Mouse (Mus musculus): ENCODE measurements around the gene Fnip2.
A peak's percentile ranks its signal among the peaks of the same experiment; 100 is the strongest.
"Not testable (repeated sequence)": the region's sequence is repeated elsewhere in the genome, so short reads cannot be mapped to it uniquely, and the experiment has no call there.

Fnip2 gene

DNA sequence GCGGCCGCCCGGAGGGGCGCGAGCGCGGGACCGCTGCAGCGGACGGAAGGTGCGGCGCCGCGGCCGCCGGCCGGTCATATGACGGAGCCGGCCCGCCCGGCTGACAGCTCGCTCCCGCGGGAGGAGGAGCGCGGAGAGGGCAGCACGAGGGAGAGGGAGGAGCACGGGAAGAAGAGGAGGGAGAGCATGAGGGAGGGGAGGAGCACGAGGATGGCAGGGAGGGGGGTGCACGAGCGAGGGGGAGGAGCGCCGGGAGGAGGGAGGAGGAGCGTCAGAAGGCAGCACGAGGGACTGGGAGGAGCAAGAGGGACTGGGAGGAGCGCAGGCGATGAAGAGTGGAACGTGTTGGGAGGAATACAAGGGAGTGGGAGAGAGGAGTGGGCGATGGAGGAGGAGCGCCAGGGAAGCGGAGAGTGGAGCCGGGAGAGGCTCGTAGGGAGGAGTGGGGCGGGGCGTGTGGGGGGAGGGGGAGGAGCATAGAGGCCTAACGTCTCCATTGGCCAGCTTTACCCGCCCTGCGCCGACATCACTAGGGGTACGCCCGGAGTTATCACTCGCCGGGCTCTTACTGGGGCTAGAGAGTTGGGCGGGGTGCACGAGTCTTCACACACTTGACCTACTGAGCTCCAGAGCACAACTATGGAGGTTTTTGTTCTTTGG lies at the start of gene Fnip2:
Gene Fnip2, minus strand, starts transcription at position 94 of the 660 bp plus-strand sequence.
- peak; percentile 93 for DNase-seq (ENCODE audit: low spot score)

DNA sequence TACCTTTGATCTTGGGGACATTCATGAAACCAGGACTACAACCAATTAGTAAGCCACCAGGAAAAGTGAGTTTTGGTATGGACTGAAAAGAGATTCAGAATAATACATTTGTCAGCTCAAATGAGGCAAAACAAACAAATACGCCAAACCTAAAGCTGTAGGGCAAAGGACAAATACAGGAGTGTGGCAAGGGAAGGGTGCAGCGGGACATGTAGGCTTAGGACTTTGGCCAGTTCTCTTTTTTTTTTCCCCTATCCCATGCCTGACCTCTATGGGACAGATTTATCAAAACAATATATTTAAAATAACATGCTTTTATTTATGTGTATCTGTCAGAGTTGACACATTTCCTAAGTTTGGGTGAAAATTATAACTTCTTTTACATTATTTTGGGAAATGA lies 42.3 kb upstream of the Fnip2 start:
- no peak for DNase-seq (ENCODE audit: low spot score)

- no peak for DNase-seq (ENCODE audit: low spot score)
Observed at GRCm38 (mm10) chr3:79595468-79595867, 27.9 kb upstream of the Fnip2 start.

- peak; percentile 33 for DNase-seq (ENCODE audit: low spot score)
Observed at GRCm38 (mm10) chr3:79591793-79592471, 24.3 kb upstream of the Fnip2 start.

GRCm38 (mm10) chr3:79590863-79591792 lies 23.5 kb upstream of the Fnip2 start, which contains the start of gene Ppid:
Gene Ppid, plus strand, starts transcription at chr3:79591342.
- DNase-seq (ENCODE audit: low spot score) = peak; percentile 82

GRCm38 (mm10) chr3:79589671-79590070 lies 22.1 kb upstream of the Fnip2 start:
- DNase-seq (ENCODE audit: low spot score) = no peak

DNA sequence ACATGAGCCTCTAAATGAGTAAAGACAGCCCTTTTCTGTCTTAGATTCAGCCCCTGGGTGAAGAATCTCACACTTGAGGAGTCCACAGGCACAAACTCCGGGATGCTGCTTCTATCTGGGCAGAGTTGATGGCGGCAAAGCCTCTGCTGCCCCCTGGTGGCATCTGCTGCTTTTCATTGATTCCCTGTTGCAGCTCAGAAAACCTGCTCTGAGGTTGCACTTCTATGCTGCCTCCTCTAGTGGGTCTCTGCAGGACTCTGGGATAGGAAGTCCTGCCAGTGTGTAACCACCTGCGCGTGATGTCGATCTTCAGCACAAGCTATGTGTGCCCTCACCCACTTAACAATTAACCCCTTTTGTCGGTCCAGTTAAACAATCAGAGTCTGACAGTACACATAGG lies 19.2 kb upstream of the Fnip2 start:
- DNase-seq (ENCODE audit: low spot score) = peak; percentile 90

- peak; percentile 84 for DNase-seq (ENCODE audit: low spot score)
Observed at GRCm38 (mm10) chr3:79579891-79580575, 12.4 kb upstream of the Fnip2 start.

DNA sequence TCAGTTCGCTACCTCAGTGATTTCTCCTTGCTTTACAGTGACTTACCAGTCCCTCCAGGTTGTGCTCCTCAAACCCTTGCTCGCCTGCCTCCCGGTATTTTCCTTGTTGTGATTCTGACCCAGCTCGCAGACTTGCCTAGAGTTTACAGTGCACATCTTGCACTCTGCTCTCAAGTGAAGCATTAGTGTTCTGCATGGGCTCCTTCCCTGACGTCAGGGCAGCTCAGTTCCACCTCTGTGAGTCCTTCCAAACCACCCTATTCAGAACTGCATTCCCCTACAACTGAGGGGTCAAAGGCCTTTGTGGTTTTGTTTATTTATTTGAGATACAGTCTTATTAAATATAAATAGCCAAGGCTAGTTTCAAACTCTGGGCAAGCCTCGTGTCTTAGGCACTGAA lies 10.6 kb upstream of the Fnip2 start:
- DNase-seq (ENCODE audit: low spot score) = no peak

DNA sequence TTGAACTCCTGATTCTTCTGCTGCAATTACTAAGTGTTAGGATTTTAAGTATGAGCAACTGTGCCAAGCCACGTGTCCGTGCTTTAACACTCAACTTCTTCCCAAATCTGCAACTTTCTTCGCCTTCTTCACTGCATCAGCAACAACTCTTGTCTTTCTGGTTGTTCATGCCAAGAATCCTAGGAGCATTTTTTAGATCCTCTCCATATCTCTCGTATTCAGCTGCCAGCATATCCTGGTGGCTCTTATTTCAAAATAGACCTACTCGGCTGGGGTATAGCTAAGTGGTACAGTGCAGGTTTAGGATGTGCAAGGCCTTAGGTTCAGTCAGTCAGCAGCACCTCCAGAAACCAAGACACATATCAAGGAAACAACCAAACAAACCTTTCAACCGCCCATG lies 10.0 kb upstream of the Fnip2 start:
- DNase-seq (ENCODE audit: low spot score) = no peak

DNA sequence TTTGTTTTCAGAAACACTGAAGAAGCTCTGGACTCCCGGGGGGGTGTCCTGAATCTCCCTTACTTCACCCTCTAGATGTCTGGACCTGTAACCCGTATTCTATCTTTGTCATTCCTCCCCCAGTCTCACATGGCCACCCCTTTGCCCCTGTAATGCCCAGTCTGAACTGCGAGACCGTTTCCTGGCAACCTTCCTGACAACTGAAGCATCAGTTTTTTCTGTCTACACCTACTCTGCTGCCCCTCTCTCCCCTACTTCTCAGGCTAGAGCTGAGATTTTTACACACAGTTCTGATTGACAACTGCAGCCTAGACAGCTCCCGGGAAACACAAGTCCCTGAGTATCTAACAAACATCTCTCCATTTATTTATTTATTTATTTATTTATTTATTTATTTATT lies 9.3 kb upstream of the Fnip2 start:
- no peak for DNase-seq (ENCODE audit: low spot score)

DNA sequence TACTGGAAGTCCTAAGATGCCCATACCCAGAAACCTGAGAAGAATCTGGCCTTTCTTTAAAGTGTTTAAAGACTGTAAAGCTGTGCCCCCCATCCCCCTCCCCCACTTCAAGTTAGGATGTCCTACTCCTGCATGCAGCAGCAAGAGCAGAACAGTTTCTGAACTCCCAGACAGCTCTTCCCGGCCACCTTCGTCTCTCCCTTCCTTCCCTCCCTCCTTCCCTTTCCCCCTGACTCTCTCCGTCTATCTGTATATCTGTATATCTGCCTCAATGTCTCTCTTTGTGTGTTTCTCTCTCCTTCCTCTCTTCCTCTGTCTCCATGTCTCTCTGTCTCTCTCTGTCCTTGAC lies 8.8 kb upstream of the Fnip2 start:
- no peak for DNase-seq (ENCODE audit: low spot score)

- DNase-seq (ENCODE audit: low spot score) = no peak
Observed at GRCm38 (mm10) chr3:79575576-79576467, 8.2 kb upstream of the Fnip2 start.

- peak; percentile 85 for DNase-seq (ENCODE audit: low spot score)
Observed at GRCm38 (mm10) chr3:79574336-79574735, 6.7 kb upstream of the Fnip2 start.

- not testable (repeated sequence) for DNase-seq (ENCODE audit: low spot score)
Observed at GRCm38 (mm10) chr3:79573376-79573775, 5.8 kb upstream of the Fnip2 start.

DNA sequence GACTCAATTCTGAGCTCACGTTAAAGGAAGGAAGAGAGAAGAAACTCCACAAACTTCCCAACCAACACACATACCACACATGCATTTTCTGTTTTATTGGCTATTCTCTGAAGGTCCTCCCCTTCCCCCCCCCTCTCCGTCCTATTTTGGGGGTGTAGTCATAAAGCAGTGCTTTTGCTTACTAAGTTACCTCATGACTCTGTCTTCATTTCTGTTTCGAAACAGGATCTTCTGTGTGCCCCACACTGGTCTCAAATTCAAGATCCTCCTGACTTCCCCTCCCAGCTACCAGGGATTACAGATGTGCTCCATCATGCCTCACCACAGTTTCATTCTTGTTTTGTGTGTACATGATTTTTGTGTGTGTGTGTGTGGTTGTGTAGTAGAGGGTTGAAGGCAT lies 4.8 kb upstream of the Fnip2 start:
- DNase-seq (ENCODE audit: low spot score) = no peak

GRCm38 (mm10) chr3:79569351-79569681 lies 1.7 kb upstream of the Fnip2 start:
- DNase-seq (ENCODE audit: low spot score) = no peak

DNA sequence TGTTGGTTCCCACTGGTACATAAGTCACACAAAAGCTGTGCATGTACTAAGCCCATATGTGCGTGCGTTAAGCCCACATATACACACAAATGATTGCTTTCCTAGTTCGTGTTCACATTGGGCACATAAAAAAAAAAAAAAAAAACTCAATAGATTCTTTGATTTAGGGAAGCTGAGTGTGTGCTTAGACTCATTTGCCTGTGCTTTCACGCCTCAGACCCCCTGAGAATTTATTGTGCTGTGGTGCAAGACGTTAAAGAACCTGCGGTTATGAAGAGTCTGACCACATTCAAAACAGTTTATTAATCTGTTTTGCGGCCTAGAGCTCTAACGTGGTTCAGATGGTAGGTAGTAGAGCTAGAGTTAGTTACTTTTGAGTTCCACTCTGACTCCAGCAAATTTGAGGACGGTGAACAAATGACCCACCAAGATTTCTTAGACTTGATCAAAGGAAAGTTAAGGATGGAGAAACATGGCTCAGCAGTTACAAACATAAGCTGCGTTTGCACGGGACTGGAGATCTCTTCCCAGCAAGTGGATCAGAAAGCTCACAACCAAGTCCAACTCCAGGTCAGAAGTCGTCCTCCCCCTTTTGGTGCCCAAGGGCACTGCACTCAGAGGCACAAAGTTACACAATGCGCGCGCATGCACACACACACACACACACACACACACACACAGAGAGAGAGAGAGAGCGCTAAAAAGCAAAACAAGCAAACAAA lies 1.2 kb upstream of the Fnip2 start:
- no peak for DNase-seq (ENCODE audit: low spot score)

GRCm38 (mm10) chr3:79566716-79567691 lies 592 bp downstream of the Fnip2 start:
- peak; percentile 27 for DNase-seq (ENCODE audit: low spot score)

All from c-Kit-positive CD71-positive TER-119-positive erythroid progenitor cells, embryonic 14.5 days (primary cell).